Mouse (Mus musculus) liver, postnatal 0 days (tissue): ENCODE data around the gene Fgd4. TPM values are rescaled to one million over a fixed set of nuclear protein-coding genes. Genes with fewer than 3 reads are reported as not detected.
A peak's percentile ranks its signal among the peaks of the same experiment; 100 is the strongest.
"Not testable (repeated sequence)": the region's sequence is repeated elsewhere in the genome, so short reads cannot be mapped to it uniquely, and the experiment has no call there.

Experiments used
- ATAC-seq: fragments of 200-750 bp; cut with Nextera tagmentation; 2 replicates; pipeline ENCODE4 v1.8.0; 2017; ENCODE audit warnings: mild to moderate bottlenecking, moderate library complexity
- DNase-seq: peaks from one replicate; pipeline ENCODE4 v3.0.0-alpha.2; 2016
- H3K27ac ChIP-seq: fragments of 300-500 bp; sonication (generic); 2 replicates; pipeline ENCODE4 v1.5.1; 2014; ENCODE audit warnings: antibody characterized with exemption, moderate library complexity, mild to moderate bottlenecking, low read depth
- H3K27me3 ChIP-seq: fragments of 300-500 bp; sonication (generic); 2 replicates; pipeline ENCODE4 v1.6.1; 2014; ENCODE audit warnings: low read length, control low read depth, mixed read lengths; ENCODE audit not compliant: insufficient read depth
- H3K36me3 ChIP-seq: fragments of 300-500 bp; sonication (generic); replicated peaks from 2 replicates; pipeline ENCODE4 v1.6.1; 2014; ENCODE audit warnings: mild to moderate bottlenecking, control low read depth, low read length, moderate library complexity, mixed read lengths; ENCODE audit not compliant: insufficient read depth
- H3K4me1 ChIP-seq: fragments of 300-500 bp; sonication (generic); 2 replicates; pipeline ENCODE4 v1.6.1; 2014; ENCODE audit warnings: antibody characterized with exemption, mild to moderate bottlenecking, control low read depth; ENCODE audit not compliant: insufficient read depth
- H3K4me2 ChIP-seq: fragments of 300-500 bp; sonication (generic); 2 replicates; pipeline ENCODE4 v1.6.1; 2014; ENCODE audit warnings: low read depth, mild to moderate bottlenecking, low read length, moderate library complexity, mixed read lengths
- H3K4me3 ChIP-seq: fragments of 300-500 bp; sonication (generic); 2 replicates; pipeline ENCODE4 v1.5.1; 2014; ENCODE audit warnings: low read depth, low read length
- H3K9ac ChIP-seq: fragments of 300-500 bp; sonication (generic); replicated peaks from 2 replicates; pipeline ENCODE4 v1.6.1; 2014; ENCODE audit warnings: mild to moderate bottlenecking, moderate library complexity
- H3K9me3 ChIP-seq: fragments of 300-500 bp; sonication (generic); 2 replicates; pipeline ENCODE4 v1.6.1; 2016; ENCODE audit warnings: mild to moderate bottlenecking, control low read depth, low read length, mixed read lengths
- CTCF ChIP-seq: sonication (generic); IDR thresholded peaks from 2 replicates; pipeline ENCODE4 v1.5.1; 2016; ENCODE audit warnings: antibody characterized with exemption, low read depth
- EP300 ChIP-seq: IDR thresholded peaks from 2 replicates; pipeline ENCODE4 v1.6.1; 2016; ENCODE audit warnings: antibody characterized with exemption, low read depth, mild to moderate bottlenecking
- WGBS: fragments of 180-500 bp; shearing (Covaris S2); extraction: QIAGEN DNeasy Blood & Tissue Kit; methylation state at CpG from one replicate; pipeline ENCODE4 v1.1.7; 2014; ENCODE audit not compliant: insufficient replicate concordance; 5-methylcytosine and 5-hydroxymethylcytosine counted together
- polyA plus RNA-seq: library from polyadenylated mRNA; unstranded; fragments of >200 nt; fragmentation: Nextera tagmentation; extraction: Ambion mirVana; gene quantifications from 2 replicates; pipeline ENCODE4 v1.2.1, GENCODE M21; 2015

Gene Fgd4
- polyA plus RNA-seq, 1 experiment from 2014 or later = 2.1 TPM

DNA sequence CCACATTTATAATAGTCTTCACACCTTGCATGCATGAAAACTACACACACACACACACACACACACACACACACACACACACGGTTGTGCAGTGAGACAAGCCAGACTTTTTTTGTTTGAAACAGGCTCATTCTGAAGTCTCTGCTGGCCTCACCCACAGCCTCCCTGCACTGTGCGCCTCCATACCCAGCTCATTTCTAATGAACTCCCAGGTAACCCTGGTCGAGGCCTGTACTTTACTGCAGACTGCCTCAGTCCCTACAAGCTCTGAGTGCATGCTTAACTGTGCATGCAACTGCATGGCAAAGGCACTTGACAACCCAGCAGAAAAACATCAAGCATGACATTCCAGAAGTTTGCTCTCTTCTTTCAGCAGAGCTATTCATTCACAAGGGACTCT lies 72.3 kb downstream of the Fgd4 start:
- no peaks in the 10 kb centered on the region for H3K27me3 ChIP-seq
- ATAC-seq (no peak), DNase-seq (no peak)
- no peak overlapping the region for H3K9ac ChIP-seq
- H3K4me3 ChIP-seq = no peak overlapping the region
- TF ChIP-seq EP300 (no peak), CTCF (no peak)
- H3K4me1 ChIP-seq = peaks cover 7% of the 10 kb centered on the region; the same call in 1 of the 2 replicates
- WGBS = 66% methylated on average over 3 of the region's 3 CpGs
- no peaks in the 10 kb centered on the region for H3K36me3 ChIP-seq
- no peaks in the 10 kb centered on the region for H3K9me3 ChIP-seq
- H3K4me2 ChIP-seq = no peak overlapping the region
- no peak overlapping the region for H3K27ac ChIP-seq

DNA sequence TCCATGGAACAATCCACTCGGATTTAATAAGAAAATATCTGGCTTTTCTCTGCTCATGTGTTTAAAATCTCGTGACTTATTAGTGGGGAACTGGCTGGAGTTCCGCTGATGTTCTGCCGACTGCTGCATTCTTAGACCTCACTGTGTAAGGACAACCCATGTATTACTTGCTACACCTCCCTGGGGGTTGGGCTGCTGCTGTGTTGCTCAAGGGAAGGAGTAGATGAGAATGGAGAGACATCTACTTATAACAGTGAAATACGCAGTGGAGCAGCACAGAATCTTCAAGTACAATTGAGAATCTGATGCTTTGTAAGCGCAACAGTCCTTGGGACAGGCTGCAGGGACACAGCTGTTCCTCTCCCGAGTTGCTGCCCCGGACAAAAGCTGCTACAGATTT lies 73.1 kb downstream of the Fgd4 start:
- Histone ChIP-seq H3K27ac (peak overlapping the region; percentile 75), H3K9ac (no peak overlapping the region), H3K4me3 (no peak overlapping the region), H3K4me2 (peak overlapping the region; percentile 19; the same call in 1 of the 2 replicates), H3K36me3 (no peaks in the 10 kb centered on the region), H3K4me1 (peaks cover 7% of the 10 kb centered on the region; the same call in 1 of the 2 replicates), H3K27me3 (no peaks in the 10 kb centered on the region), H3K9me3 (no peaks in the 10 kb centered on the region)
- TF ChIP-seq CTCF = no peak
- no peak for TF ChIP-seq EP300
- 54% methylated on average over 8 of the region's 8 CpGs for WGBS
- peak; percentile 28 for DNase-seq
- ATAC-seq = peak; percentile 66; the same call in 1 of the 2 replicates

DNA sequence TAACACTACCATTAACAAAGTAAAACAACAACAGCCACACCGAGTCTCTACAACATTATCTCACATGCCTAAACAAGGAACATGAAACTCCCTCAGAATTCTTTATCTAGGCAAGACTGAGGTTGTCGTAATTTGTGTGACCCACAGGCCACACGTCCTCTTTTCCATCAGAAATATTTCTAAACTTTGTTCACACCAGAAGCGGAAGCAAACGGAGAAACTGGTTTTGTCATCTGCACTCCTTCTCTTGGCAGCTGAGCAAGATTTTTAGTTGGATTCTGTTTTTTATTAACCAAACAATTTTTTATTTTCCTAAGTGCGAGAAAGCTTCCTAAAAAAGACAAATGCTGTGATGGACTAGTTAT lies 73.6 kb downstream of the Fgd4 start:
- H3K9me3 ChIP-seq = no peaks in the 10 kb centered on the region
- peaks cover 7% of the 10 kb centered on the region; the same call in 1 of the 2 replicates for H3K4me1 ChIP-seq
- no peaks in the 10 kb centered on the region for H3K27me3 ChIP-seq
- no peak for DNase-seq
- 44% methylated on average over 6 of the region's 6 CpGs for WGBS
- H3K4me2 ChIP-seq = peak overlapping the region; percentile 19
- TF ChIP-seq EP300 (no peak), CTCF (no peak)
- H3K36me3 ChIP-seq = no peaks in the 10 kb centered on the region
- ATAC-seq = peak; percentile 40; the same call in 1 of the 2 replicates
- H3K4me3 ChIP-seq = peak overlapping the region; percentile 1; the same call in 1 of the 2 replicates
- no peak overlapping the region for H3K9ac ChIP-seq
- peak overlapping the region; percentile 77 for H3K27ac ChIP-seq

GRCm38 (mm10) chr16:16526097-16526740 lies 74.1 kb downstream of the Fgd4 start:
- Histone ChIP-seq H3K4me1 (peaks cover 7% of the 10 kb centered on the region; the same call in 1 of the 2 replicates), H3K9ac (no peak overlapping the region), H3K27me3 (no peaks in the 10 kb centered on the region), H3K9me3 (no peaks in the 10 kb centered on the region), H3K4me2 (peak overlapping the region; percentile 19), H3K36me3 (no peaks in the 10 kb centered on the region), H3K27ac (peak overlapping the region; percentile 77), H3K4me3 (peak overlapping the region; percentile 1; the same call in 1 of the 2 replicates)
- no peak for DNase-seq
- TF ChIP-seq CTCF (no peak), EP300 (no peak)
- no peak for ATAC-seq
- 61% methylated on average over 6 of the region's 6 CpGs for WGBS

DNA sequence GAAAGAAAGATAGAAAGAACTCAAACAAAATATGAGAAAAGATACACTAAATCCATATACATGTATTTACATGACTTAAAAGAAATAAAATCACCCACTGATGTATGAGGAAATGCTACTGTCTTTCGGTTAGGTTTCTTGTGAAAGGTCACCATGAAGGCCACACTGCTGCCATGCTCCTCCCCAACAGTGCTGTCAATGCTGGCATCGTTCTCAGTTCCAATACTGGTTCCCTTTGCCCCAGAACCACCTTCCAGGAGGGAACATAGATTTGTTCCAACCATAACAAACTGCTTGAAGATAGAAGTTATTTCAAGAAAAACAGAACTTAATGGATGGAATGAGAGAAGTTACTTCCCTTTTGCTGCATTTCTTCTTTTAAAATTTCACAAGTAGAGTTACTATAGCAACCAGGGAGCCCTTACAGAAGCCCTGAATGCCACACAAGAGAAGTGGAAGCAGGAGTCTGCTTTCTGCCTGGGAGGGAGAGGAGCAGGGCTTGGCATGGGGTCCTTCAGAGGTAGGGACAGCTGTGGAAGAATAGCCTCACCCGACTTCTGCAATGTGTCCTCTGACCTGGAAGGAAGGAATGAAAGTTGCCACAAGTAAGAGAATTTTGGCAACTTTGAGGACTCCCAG lies 75.0 kb downstream of the Fgd4 start:
- H3K27me3 ChIP-seq = no peaks in the 10 kb centered on the region
- peak overlapping the region; percentile 19 for H3K4me2 ChIP-seq
- no peak overlapping the region for H3K4me3 ChIP-seq
- 56% methylated on average over 3 of the region's 3 CpGs for WGBS
- H3K9me3 ChIP-seq = no peaks in the 10 kb centered on the region
- TF ChIP-seq CTCF = no peak
- TF ChIP-seq EP300 = no peak
- ATAC-seq = peak; percentile 38; the same call in 1 of the 2 replicates
- no peak overlapping the region for H3K9ac ChIP-seq
- no peak for DNase-seq
- peak overlapping the region; percentile 77 for H3K27ac ChIP-seq
- peaks cover 7% of the 10 kb centered on the region; the same call in 1 of the 2 replicates for H3K4me1 ChIP-seq
- H3K36me3 ChIP-seq = no peaks in the 10 kb centered on the region

- no peaks in the 10 kb centered on the region for H3K9me3 ChIP-seq
- ATAC-seq (no peak), DNase-seq (no peak)
- H3K27me3 ChIP-seq = no peaks in the 10 kb centered on the region
- no peak overlapping the region for H3K27ac ChIP-seq
- H3K4me2 ChIP-seq = no peak overlapping the region
- 84% methylated on average over 2 of the region's 2 CpGs for WGBS
- no peak overlapping the region for H3K4me3 ChIP-seq
- H3K9ac ChIP-seq = no peak overlapping the region
- no peaks in the 10 kb centered on the region for H3K36me3 ChIP-seq
- no peak for TF ChIP-seq CTCF
- TF ChIP-seq EP300 = no peak
- peaks cover 7% of the 10 kb centered on the region; the same call in 1 of the 2 replicates for H3K4me1 ChIP-seq
Measured at GRCm38 (mm10) chr16:16523632-16524031, 76.7 kb downstream of the Fgd4 start.

DNA sequence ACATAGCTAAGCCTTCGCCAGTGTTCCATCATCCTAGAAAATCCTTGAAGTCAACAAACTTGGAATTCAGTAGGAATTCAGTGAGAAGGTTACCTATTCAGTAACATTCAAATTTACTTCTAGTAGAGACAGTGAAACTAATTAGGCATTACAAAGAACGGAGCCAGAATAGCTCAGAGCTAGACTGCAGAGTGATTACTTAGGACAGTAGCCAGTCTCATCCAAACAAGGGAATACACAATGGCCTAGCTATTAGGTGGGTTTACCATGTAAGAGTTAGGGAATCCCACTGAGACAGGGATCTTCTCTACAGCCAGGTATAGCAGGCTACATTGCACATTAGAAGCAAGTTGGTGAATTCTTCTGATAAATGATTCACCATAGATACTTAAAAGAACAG lies 77.5 kb downstream of the Fgd4 start:
- ATAC-seq, H3K4me2 ChIP-seq, DNase-seq, H3K4me1 ChIP-seq, H3K27ac ChIP-seq, H3K9ac ChIP-seq, H3K27me3 ChIP-seq, H3K4me3 ChIP-seq, H3K9me3 ChIP-seq, H3K36me3 ChIP-seq: not testable (repeated sequence)
- WGBS = 76% methylated on average over 2 of the region's 2 CpGs
